Mouse (Mus musculus): ENCODE measurements around the gene Sun5.
"Not testable (repeated sequence)": the region's sequence is repeated elsewhere in the genome, so short reads cannot be mapped to it uniquely, and the experiment has no call there.

The Sun5 gene

GRCm38 (mm10) chr2:153808841-153809240 is 62.0 kb downstream of the Sun5 start:
- no peak for DNase-seq (ENCODE audit: low spot score)

GRCm38 (mm10) chr2:153808146-153808545 is 62.7 kb downstream of the Sun5 start:
- DNase-seq (ENCODE audit: low spot score), result no peak

GRCm38 (mm10) chr2:153807464-153807863 is 63.4 kb downstream of the Sun5 start:
- DNase-seq (ENCODE audit: low spot score), result not testable (repeated sequence)
